Mouse (Mus musculus) Patski (cell line): ENCODE results near the gene Tat. TPM values are rescaled to one million over a fixed set of nuclear protein-coding genes. Genes with fewer than 3 reads are reported as not detected.
A peak's percentile ranks its signal among the peaks of the same experiment; 100 is the strongest.

Experiments
- ATAC-seq: fragments of 100-300 bp; one replicate; pipeline ENCODE4 v1.8.0; 2021
- CTCF ChIA-PET: fragments of 350-600 bp; sonication (Branson Sonifier 250); formaldehyde crosslinking; loops from one replicate; lab custom pipeline; 2022; ENCODE audit warnings: inconsistent platforms; lab: Charles Lee
- POLR2A ChIA-PET: fragments of 350-600 bp; sonication (Branson Sonifier 250); formaldehyde crosslinking; loops from one replicate; lab custom pipeline; 2022; ENCODE audit warnings: antibody characterized with exemption, inconsistent platforms; lab: Charles Lee
- DNase-seq: peaks from one replicate; pipeline ENCODE4 v3.0.0-alpha.2; 2011; ENCODE audit warnings: low read depth, low spot score
- H3K27me3 ChIP-seq: fragments of 371-371 bp; one replicate; pipeline ENCODE4 v1.5.1; 2021
- CTCF ChIP-seq: fragments of 100-300 bp; IDR thresholded peaks from one replicate; pipeline ENCODE4 v1.5.1; 2021
- in situ Hi-C: fragments of 300-500 bp; cut with MboI; formaldehyde crosslinking; loops from 3 replicates; pipeline ENCODE4 v1.11.1; 2018; ENCODE audit warnings: low pct_unique_long_range_greater_than_20kb, mixed read lengths
- polyA plus RNA-seq: library from polyadenylated mRNA; unstranded; gene quantifications from one replicate; pipeline ENCODE4 v1.2.3, GENCODE M21; 2021

The Tat gene
- 0.04 TPM for polyA plus RNA-seq

DNA sequence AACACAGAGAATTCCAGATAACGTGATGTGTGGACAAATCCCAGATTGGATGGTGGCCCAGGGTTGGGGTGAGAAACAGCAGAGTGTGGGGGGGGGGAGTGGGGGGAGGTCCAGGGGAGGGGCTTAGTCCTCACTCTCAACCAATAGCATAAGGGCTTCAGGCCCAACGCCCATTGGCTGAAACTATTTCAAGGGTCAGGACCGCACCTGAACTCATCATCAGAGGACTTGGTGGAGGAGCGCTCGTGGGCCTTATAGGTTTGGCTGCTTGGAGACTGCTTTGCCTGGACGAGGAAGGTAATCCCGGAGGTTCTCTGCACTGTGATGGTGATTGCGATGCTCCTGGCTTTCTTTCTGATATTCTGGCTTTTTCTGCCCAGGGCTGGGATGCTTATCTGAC lies at the start of gene Tat:
Gene Tat (plus strand): TSS at position 214 of the 400 bp plus-strand sequence.
- ATAC-seq (no peak), DNase-seq (no peak)
- TF ChIP-seq CTCF: no peak
- CTCF ChIA-PET: no interaction called here
- in situ Hi-C loops: no loop called here
- peaks cover 7% of the 10 kb centered on the region for H3K27me3 ChIP-seq
- POLR2A ChIA-PET: no interaction called here

DNA sequence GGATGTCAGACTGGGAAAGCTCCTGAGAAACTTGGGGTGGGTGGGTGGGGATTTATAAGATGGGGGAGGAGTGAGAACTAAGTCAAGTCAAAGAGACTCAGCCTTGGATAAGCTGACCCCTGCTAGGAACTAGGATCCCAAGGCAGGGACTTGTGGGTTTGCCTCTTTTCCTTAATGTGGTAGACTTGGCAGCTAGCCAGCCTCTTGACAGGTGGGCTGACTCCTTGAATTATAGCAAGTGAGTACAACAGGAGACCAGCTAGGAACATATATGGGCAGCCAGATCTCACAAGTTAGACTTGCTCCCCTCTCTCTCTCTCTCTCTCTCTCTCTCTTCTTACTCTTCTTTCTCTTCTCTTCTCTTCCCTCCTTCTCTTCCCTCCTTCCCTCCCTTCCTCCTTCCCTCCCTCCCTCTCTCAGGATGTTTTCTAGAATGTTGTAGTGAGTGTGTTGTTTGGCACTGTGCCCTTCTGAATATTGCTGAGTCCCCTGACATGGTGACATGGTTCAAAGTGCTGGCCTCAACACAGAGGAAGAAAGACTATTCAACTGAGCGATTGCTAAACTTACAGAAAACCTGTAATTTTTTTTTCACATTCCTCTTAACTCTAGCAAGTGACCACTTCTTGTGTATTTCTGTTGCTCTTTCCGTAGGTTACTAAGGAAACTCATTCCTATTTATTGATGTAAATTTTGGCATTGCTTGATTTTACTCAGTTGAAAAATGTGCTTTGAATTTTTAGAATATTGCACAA lies 48.5 kb upstream of the Tat start:
- DNase-seq (no peak), ATAC-seq (no peak)
- no peaks in the 10 kb centered on the region for H3K27me3 ChIP-seq
- in situ Hi-C loops: no loop called here
- ChIA-PET POLR2A (interaction anchor here (0.5 to 0.7 kb wide), 2 partner anchors 22 to 112 kb away, joined by 3 to 4 read pairs; no protein-coding TSS in a partner anchor), CTCF (interaction anchor here (1.0 kb wide), 1 partner anchor 15 kb away, joined by 3 read pairs; no protein-coding TSS in a partner anchor)
- TF ChIP-seq CTCF: no peak

DNA sequence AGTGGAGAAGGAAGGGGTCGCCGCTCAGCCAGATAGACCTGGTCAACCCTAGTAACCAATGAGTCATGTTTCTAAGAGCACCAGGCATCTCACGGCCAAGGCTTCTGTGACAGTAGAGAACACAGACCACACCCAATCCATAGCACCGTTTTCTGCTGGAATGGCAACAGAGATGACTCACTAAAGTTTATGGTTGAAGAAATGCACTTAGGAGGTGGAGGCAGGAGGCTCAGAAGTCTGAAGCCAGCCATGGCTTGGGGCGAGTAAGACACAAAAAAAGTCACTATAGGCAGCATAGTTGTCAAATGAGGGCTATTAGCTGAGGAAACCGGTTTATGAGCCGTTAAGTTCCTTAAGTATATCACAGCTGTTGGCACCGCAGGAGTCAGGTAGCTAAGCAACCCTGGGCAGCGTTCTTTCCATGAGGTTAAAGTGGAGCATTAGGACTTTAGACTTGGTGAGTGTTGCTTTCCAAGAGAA lies 45.0 kb upstream of the Tat start:
- no peaks in the 10 kb centered on the region for H3K27me3 ChIP-seq
- DNase-seq: peak; percentile 79

DNA sequence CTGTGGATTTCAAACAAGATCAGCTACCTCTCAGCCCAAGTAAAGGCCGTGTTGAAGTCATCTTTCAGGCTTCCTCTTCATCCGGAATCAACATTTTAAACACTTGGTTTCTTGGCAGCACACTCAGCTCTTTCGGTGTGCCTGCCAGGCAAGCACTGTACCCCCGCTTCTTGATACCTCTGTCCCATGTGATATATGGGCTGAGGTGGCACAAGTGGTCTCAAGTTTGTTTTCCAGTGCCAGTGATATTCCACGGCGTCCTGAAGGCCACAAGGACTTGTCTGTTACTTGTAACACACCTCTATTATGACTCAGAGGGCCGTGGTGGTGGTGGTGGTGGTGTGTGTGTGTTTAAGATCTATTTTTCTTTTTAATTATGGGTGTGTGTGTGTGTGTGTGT lies 44.5 kb upstream of the Tat start:
- CTCF ChIA-PET: interaction anchor here (0.6 to 1.4 kb wide), 3 partner anchors 25 to 88 kb away, joined by 3 read pairs; no protein-coding TSS in a partner anchor

More for the DNA sequence above, 45.0 kb upstream of the Tat start:
- CTCF ChIA-PET: interaction anchor here (0.6 to 1.2 kb wide), 2 partner anchors 27 to 88 kb away, joined by 3 read pairs; no protein-coding TSS in a partner anchor
- no peak for TF ChIP-seq CTCF
- in situ Hi-C loops: no loop called here
- POLR2A ChIA-PET: interaction anchor here (0.7 to 1.3 kb wide), 3 partner anchors 12 to 25 kb away, joined by 3 read pairs; no protein-coding TSS in a partner anchor
- peak; percentile 90 for ATAC-seq

DNA sequence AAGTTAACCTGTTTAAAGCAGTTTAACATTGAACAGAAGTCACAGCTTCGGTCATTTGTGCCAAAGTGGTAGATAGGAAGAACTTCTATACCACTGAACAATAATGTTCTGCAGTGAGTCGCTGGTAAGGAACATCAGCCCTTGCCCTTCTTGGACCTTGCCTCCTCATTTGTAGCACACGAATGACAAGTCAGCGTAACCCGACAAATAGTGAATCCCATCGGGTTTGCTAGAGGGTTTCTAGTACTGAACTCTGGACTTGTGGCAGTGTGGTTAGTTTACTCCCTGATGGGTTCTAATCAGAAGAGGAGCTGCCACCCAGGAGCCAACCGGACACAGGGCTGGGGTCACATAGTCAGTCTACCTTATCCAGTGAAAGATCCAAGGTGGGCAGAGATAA lies 44.0 kb upstream of the Tat start:
- TF ChIP-seq CTCF: no peak
- in situ Hi-C loops: no loop called here
- DNase-seq (no peak), ATAC-seq (no peak)
- H3K27me3 ChIP-seq: no peaks in the 10 kb centered on the region
- POLR2A ChIA-PET: no interaction called here
- CTCF ChIA-PET: interaction anchor here (1.2 to 1.4 kb wide), 2 partner anchors 26 to 28 kb away, joined by 3 read pairs; no protein-coding TSS in a partner anchor

More for the DNA sequence above, 44.5 kb upstream of the Tat start:
- DNase-seq (no peak), ATAC-seq (no peak)
- in situ Hi-C loops: no loop called here
- POLR2A ChIA-PET: interaction anchor here (0.7 kb wide), 1 partner anchor 11 kb away, joined by 3 read pairs; no protein-coding TSS in a partner anchor
- no peak for TF ChIP-seq CTCF
- no peaks in the 10 kb centered on the region for H3K27me3 ChIP-seq

DNA sequence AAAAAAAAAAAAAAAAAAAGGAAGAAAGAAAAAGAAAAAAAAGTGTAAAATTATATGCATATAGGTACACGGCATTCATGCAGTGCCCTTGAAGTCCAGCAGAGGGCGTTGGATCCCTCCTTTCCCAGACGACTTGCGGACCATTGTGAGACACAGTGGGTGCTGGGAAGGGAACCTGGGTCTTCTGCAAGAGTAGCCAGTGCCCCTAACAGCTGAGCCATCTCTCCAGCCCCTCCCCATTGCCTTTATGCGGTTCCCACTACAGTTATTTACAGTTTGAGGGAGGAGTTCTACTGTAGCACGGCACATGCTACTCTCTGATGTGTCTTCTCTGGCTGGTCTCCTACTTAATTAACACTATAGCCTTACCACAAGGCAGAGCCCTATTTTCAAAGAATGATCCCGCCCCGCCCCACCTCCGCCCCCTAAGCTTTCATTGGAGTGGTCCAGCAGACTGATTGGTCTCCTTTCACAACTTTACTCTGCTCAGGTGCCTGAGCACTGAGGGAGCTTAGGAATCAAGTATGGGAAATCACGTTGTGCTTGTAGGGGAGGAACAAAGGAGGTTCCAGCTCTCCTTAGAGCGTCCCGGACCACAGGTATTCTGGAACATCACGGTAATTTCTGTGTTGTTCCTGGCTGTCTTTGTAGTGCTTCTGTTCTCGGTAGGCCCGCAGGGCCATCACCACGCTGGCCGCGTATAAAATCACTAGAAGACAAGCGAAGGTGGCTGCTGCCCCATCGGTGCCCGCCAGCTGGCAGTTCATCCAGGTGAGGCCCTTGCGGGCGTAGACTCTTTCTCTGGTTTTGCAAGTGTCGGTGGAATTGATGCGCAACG lies 42.6 kb upstream of the Tat start:
- DNase-seq (no peak), ATAC-seq (no peak)
- ChIA-PET POLR2A (interaction anchor here (0.6 to 0.9 kb wide), 2 partner anchors 19 to 242 kb away, joined by 3 read pairs; partner anchors contain the start of gene Zfp821), CTCF (interaction anchor here (0.8 kb wide), 1 partner anchor 11 kb away, joined by 3 read pairs; no protein-coding TSS in a partner anchor)
- in situ Hi-C loops: no loop called here
- no peaks in the 10 kb centered on the region for H3K27me3 ChIP-seq
- no peak for TF ChIP-seq CTCF

DNA sequence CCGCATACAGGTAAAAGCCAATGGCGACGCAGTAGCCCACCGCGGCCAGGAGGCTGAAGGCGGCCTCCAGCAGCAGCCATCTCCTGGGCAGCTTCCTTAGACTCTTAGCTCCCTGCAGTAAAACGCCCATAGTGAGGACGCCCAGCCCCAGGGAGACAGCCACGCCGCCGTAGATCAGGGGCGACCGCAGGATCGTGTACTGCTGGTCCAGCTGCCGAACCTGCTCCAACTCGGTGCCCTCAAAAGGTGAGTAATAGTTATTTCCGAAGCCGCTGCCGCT lies 42.0 kb upstream of the Tat start:
- no peak for TF ChIP-seq CTCF
- POLR2A ChIA-PET: interaction anchor here (0.6 kb wide), 1 partner anchor 243 kb away, joined by 3 read pairs; the partner anchor contains the start of gene Zfp821
- DNase-seq (no peak), ATAC-seq (no peak)
- CTCF ChIA-PET: no interaction called here
- H3K27me3 ChIP-seq: no peaks in the 10 kb centered on the region
- in situ Hi-C loops: no loop called here

DNA sequence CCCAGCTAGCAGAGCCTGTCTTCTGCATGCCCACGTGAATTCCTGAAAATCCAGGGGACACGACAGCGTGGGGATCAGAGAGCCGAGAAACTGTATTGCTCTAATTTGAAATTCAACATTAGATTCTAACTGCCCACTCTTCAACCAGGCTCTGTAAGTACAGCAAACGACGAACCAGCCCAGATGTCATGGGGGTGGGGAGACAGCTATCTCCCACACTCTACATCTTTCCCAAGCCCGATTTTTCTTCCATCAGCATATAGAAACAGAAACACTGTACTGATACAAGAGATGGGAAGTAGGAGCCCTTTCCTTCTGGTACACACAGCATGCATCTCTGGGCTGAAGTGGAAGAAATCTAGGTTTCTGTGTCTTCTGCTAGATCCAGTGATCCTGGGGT lies 38.1 kb upstream of the Tat start:
- CTCF ChIA-PET: no interaction called here
- no peak for ATAC-seq
- no peak for TF ChIP-seq CTCF
- no peak for DNase-seq
- H3K27me3 ChIP-seq: no peaks in the 10 kb centered on the region
- POLR2A ChIA-PET: no interaction called here
- in situ Hi-C loops: no loop called here

DNA sequence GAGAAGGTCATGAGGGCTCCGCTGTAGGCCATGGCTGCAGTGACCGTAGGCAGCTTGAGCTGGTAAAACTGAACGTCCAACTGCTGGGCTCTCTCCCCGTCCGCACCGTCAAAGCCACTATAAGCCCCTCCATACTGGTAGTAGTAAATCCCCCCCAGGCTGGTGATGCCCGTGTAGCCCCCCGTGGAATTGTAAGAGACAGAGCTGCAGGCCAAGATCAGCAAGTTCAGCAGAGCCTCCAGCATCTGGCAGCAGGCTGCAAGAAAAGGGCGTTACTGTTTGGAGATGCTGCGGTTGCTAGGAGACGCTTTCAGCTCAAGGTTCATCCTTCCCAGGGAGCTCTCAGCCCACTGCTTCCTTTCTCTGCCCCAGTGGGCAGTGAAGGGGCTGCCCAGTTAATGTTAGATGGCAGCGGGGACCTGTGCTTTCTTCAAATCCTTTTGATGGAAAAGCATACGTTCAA lies 35.7 kb upstream of the Tat start:
- DNase-seq: no peak
- ATAC-seq: no peak
- ChIA-PET CTCF (interaction anchor here (1.2 kb wide), 1 partner anchor 15 kb away, joined by 3 read pairs; no protein-coding TSS in a partner anchor), POLR2A (interaction anchor here (0.6 to 0.7 kb wide), 2 partner anchors 18 to 133 kb away, joined by 3 to 5 read pairs; no protein-coding TSS in a partner anchor)
- in situ Hi-C loops: no loop called here
- no peak for TF ChIP-seq CTCF
- no peaks in the 10 kb centered on the region for H3K27me3 ChIP-seq
